Mouse (Mus musculus): ENCODE measurements around the gene Cd79b.

Cd79b gene

DNA sequence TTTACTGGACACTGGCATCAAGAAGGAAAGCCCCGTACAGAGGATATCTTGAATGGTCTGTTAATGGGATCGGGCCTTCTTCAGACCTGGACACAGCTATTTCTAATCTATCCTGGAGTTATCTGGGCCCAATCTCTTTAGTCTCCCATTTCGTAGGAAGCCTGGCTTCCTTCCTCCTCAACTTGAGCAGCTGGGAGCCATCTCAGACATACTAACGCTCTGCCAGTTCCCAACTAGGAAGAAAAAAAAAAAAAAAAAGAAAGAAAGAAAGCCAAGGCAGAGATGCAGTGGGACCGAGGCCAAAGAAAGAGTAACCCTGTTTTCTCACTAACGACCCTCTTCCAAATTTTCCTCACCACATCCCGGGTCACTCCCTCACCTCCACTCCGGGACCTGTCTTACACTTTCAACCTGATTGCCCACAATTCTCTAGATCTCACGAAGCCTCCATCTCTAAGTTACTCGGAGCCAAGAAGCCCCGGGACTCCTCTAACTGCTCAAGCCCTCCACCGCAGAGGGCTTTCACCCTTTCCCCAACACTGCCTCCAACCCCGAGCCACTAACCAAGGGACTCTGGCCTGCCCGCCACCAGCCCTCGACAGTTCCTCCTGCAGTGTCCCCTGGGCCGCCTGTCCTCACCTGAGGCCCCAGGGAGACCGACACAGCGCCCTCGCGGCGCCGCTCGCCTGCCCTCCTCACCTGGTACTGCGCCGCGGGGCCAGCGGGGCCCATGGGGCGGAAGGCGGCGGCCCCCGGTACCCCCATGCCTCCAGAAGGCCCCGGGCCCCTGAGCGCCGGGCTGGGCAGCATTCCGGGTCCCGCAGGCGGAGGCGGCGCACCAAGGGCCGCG lies 42.5 kb downstream of the Cd79b start:
- DNase-seq: peak; percentile 72

DNA sequence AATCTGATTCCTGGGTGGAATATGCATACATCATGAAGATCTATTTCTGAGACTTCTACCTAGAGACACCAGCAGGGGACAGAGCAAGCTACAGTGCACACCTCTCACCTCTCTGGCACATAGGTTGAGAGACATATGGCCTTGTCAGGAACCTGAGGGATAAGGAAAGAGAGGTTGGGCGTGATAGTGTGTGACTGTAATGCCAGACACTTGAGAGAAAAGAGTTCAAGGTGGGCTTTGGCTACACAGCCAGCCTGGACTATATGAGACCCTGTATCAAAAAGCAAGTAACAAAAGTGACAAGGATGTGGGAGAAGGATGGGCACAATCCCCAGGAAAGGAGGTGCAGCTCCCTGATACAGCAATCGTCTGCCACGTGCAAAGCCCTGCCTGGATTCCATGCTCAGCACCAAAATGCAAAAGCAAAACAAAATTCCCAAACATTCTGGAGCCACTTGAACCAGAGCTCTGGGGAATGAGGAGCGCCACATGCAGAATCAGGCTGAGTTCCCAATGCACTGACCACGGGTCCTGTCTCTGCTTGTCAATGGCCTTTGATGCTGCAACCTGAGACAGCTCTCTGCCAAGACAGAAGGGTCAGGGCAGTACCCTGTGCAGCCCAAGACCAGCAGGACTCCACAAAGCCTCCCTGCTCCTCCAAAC lies 43.3 kb downstream of the Cd79b start:
- no peak for DNase-seq

DNA sequence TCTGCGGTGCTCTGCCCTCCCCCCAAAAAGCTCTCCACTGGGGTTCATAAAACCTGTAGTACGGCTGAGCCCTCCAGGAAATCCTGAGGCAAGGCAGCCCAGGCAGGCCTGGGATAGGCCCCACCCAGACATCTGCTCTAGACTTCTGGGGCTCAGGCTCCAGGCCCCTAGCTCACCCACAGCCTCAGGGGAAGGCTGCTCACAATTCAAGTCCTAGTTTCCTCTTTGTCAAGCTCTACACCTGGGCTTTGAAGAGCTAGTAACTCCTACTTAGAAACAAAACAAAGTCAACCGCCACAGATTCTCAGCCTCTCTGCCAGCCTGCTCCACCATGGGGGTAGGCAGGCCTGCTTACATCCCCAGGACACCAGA lies 45.5 kb downstream of the Cd79b start:
- DNase-seq: peak; percentile 63

- peak; percentile 61 for DNase-seq
Observed at GRCm38 (mm10) chr11:106268326-106269059, 46.1 kb downstream of the Cd79b start.

DNA sequence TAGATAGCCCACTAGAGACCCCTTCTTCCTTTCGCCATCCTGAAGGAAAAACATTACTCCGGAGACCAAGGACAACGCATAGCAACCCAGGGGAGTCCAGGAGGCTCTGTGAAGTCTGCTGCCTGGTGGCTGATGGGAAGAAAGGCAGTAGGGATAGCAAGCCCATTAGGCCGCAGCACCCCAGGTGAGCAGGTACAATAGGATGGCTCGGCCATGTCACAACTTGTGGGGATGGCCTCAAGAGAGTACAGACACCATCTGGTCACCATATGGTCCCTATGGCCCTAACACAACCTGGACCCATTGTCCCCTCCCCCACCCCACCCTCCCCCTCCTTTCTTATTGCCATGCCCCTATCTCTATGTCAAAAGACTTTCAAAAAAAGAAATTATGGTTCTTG lies 46.7 kb downstream of the Cd79b start:
- DNase-seq: no peak

DNA sequence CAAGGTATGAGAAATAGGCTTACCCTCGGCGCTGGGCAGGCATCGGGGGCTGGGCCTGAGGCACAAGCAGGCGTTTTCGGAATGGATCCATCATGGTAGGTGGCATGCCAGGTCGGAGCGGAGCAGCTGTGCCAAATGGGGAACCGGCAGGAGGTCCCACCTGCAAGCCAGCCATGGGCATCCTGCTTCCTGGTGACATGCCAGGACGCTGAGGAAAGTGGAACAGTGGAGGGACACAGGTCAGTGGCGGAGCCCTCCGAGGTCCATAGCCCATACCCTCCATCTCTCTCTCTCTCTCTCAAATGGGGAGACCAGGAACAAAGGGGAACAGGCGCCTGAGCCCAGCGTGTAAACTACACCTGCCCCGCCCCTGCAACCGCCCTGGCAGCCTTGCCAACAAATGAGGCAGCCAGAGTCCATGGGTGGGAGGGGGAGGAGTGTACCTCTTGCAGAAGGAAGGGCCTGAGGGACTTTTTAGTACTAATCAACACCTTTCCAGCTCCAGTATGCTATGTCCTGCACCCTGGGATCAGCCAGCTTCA lies 47.2 kb downstream of the Cd79b start:
- peak; percentile 63 for DNase-seq

- no peak for DNase-seq
Observed at GRCm38 (mm10) chr11:106266431-106266830, 48.1 kb downstream of the Cd79b start.

DNA sequence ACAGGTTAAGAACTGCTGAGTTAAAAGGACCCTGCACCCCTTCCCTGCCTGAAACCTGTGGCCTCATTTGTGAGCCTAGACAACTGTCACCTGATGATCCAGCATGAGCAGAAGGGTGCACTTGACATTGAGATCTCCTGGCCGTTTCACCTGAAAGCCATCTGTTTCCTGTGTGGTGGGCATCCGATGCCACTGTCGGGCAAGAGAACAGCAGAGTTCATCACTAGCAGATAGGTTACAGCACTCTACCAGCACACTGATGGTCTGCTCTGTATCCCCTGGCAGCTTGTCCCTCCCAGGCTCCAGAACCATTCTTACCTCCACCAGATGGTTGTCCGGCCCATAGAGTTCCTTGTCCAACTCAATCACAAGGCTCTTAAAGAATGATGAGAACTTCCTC lies 49.0 kb downstream of the Cd79b start:
- DNase-seq: no peak

GRCm38 (mm10) chr11:106264988-106265387 lies 49.6 kb downstream of the Cd79b start:
- DNase-seq: no peak

DNA sequence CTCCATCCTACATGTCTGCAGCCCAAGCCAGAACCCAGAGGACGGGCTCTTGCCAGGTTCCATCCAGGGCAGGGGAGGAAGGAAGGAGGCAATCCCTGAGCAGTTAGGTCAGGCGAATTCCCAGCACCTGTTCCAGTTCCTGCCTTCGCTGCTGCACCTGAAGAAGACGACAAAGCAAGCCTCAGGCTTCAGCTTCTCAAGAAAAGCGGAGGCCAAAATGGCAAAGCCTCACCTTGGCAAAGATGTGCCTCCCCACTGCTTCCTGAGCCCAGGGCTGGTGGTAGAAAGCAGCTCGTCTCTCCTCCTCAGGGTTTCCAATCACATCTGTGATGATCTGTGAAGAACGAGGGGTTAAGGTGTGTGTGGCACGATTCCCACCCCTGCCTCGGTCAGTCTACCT lies 50.6 kb downstream of the Cd79b start:
- DNase-seq: no peak
